Mouse (Mus musculus) spleen, postnatal 36 days (tissue): ENCODE measurements around the gene Ssu2.

Experiments used
- DNase-seq, 2 experiments: peaks; one replicate each; pipeline ENCODE4 v3.0.0; 2022; ENCODE audit warnings: low spot score in 2 of 2, mixed read lengths in 1 of 2

The Ssu2 gene

GRCm38 (mm10) chr6:112387947-112388346 lies at the start of gene Ssu2:
TSS of gene Ssu2 (minus strand) at chr6:112388023.
- DNase-seq: no peak

GRCm38 (mm10) chr6:112426018-112426732 lies 38.4 kb upstream of the Ssu2 start:
- DNase-seq: no peak

GRCm38 (mm10) chr6:112423746-112424501 lies 36.1 kb upstream of the Ssu2 start:
- no peak for DNase-seq

GRCm38 (mm10) chr6:112420883-112421282 lies 33.1 kb upstream of the Ssu2 start:
- DNase-seq: no peak

- DNase-seq: no peak
Measured at GRCm38 (mm10) chr6:112419333-112419732, 31.5 kb upstream of the Ssu2 start.

GRCm38 (mm10) chr6:112404111-112404510 lies 16.3 kb upstream of the Ssu2 start:
- no peak for DNase-seq

GRCm38 (mm10) chr6:112401953-112402683 lies 14.3 kb upstream of the Ssu2 start:
- DNase-seq: no peak

- no peak for DNase-seq
Measured at GRCm38 (mm10) chr6:112397351-112397750, 9.5 kb upstream of the Ssu2 start.

GRCm38 (mm10) chr6:112396352-112396751 lies 8.5 kb upstream of the Ssu2 start:
- no peak for DNase-seq

GRCm38 (mm10) chr6:112388385-112388784 lies 562 bp upstream of the Ssu2 start:
- DNase-seq: no peak

GRCm38 (mm10) chr6:112386260-112386659 lies 1.6 kb downstream of the Ssu2 start:
- no peak for DNase-seq

GRCm38 (mm10) chr6:112382990-112383685 lies 4.7 kb downstream of the Ssu2 start:
- no peak for DNase-seq

- no peak for DNase-seq
Measured at GRCm38 (mm10) chr6:112379054-112379453, 8.8 kb downstream of the Ssu2 start.

GRCm38 (mm10) chr6:112375661-112376392 lies 12.0 kb downstream of the Ssu2 start:
- DNase-seq: no peak

GRCm38 (mm10) chr6:112373886-112374585 lies 13.8 kb downstream of the Ssu2 start:
- peak in 1 of 2 experiments; percentile 5 for DNase-seq

- no peak for DNase-seq
Measured at GRCm38 (mm10) chr6:112365294-112365693, 22.5 kb downstream of the Ssu2 start.

- DNase-seq: peak in 1 of 2 experiments; percentile 11
Measured at GRCm38 (mm10) chr6:112364581-112364980, 23.2 kb downstream of the Ssu2 start.

- DNase-seq: peak in 1 of 2 experiments; percentile 5
Measured at GRCm38 (mm10) chr6:112362349-112362958, 25.4 kb downstream of the Ssu2 start.

GRCm38 (mm10) chr6:112360676-112361075 lies 27.1 kb downstream of the Ssu2 start:
- no peak for DNase-seq

GRCm38 (mm10) chr6:112359341-112359740 lies 28.5 kb downstream of the Ssu2 start:
- DNase-seq: no peak
